Mouse (Mus musculus) heart, postnatal 36 days (tissue): ENCODE data around the gene Tmem209. TPM values are rescaled to one million over a fixed set of nuclear protein-coding genes. Genes with fewer than 3 reads are reported as not detected.

Experiments
- total RNA-seq, 2 experiments: library from RNA; stranded (reverse); gene quantifications; 2 replicates each; pipeline ENCODE4 v1.2.3; 2021

The Tmem209 gene
- total RNA-seq, 2 experiments from 2014 or later = 8.3 to 8.4 TPM

Other genes with a start within 250 kb of the Tmem209 start
- gene Ube2h, start 205.2 kb downstream of the Tmem209 start, total RNA-seq = 10 to 100 TPM; 70.9 to 74.9 TPM
- 10 to 100 TPM; 14.7 to 14.8 TPM for gene Zc3hc1, start 118.8 kb downstream of the Tmem209 start, total RNA-seq
- gene Klhdc10, start 107.9 kb downstream of the Tmem209 start, total RNA-seq = 10 to 100 TPM; 50.6 to 55.2 TPM
- under 1 TPM; 0.22 to 0.31 TPM for gene Ssmem1, start 66 bp upstream of the Tmem209 start, total RNA-seq
- not detected for gene Cpa2, start 31.8 kb upstream of the Tmem209 start, total RNA-seq
- gene Cpa4, start 58.6 kb upstream of the Tmem209 start, total RNA-seq = not detected
- gene Cpa5, start 101.2 kb upstream of the Tmem209 start, total RNA-seq = not detected
- gene Cpa1, start 129.4 kb upstream of the Tmem209 start, total RNA-seq = under 1 TPM in 1 of 2 experiments, not detected in 1; 0.27 TPM
- gene Cep41, start 184.0 kb upstream of the Tmem209 start, total RNA-seq = 1 to 10 TPM; 2.5 to 2.7 TPM
- gene Mest, start 213.8 kb upstream of the Tmem209 start, total RNA-seq = 10 to 100 TPM; 12.0 to 15.5 TPM